Mouse (Mus musculus): Measurements from ENCODE around the gene C3ar1. TPM values are rescaled to one million over a fixed set of nuclear protein-coding genes. Genes with fewer than 3 reads are reported as not detected.
A peak's percentile ranks its signal among the peaks of the same experiment; 100 is the strongest.

C3ar1 gene
- polyA plus RNA-seq, 1 experiment from 2014 or later, result 2.5 TPM

GRCm38 (mm10) chr6:122837539-122837938 lies 18.4 kb downstream of the C3ar1 start:
- Histone ChIP-seq H3K4me2 (ENCODE audit: low read depth, low read length) (no peak overlapping the region), H3K36me3 (ENCODE audit: control insufficient read depth, insufficient read depth, low read length) (peaks cover 43% of the 10 kb centered on the region), H3K9ac (ENCODE audit: low read length) (no peak overlapping the region), H3K27me3 (ENCODE audit: control insufficient read depth, insufficient read depth, low read length) (no peaks in the 10 kb centered on the region), H3K27ac (ENCODE audit: low read length) (no peak overlapping the region), H3K4me1 (ENCODE audit: control insufficient read depth, insufficient read depth, low read length) (no peaks in the 10 kb centered on the region), H3K9me3 (replicated peaks; ENCODE audit: control insufficient read depth, low read length) (no peaks in the 10 kb centered on the region), H3K4me3 (replicated peaks; ENCODE audit: low read length) (no peak overlapping the region)
- ATAC-seq (ENCODE audit: insufficient read depth, low FRiP score), result no peak
- 92% methylated on average over 5 of the region's 5 CpGs for WGBS

DNA sequence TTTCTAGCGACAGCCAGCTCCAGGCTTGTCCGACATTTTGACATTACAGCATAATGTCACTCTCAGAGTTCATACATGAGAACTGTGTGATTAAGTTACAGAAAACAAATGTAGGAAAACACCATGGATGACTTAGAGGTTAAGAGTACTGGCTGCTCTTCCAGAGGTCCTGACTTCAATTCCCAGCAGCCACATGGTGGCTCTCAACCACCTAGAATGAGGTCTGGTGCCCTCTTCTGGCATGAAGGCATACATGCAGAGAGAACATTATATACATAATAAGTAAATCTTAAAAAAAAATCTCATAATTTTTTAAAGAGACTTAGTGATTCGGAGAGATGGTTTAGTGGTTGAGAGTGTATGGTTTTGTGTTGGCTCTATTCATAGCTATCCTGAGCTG lies 19.0 kb downstream of the C3ar1 start:
- H3K36me3 ChIP-seq (ENCODE audit: control insufficient read depth, insufficient read depth, low read length), result peaks cover 43% of the 10 kb centered on the region
- no peak overlapping the region for H3K27ac ChIP-seq (ENCODE audit: low read length)
- no peaks in the 10 kb centered on the region for H3K9me3 ChIP-seq (replicated peaks; ENCODE audit: control insufficient read depth, low read length)
- H3K9ac ChIP-seq (ENCODE audit: low read length), result no peak overlapping the region
- no peak overlapping the region for H3K4me2 ChIP-seq (ENCODE audit: low read depth, low read length)
- no peak overlapping the region for H3K4me3 ChIP-seq (replicated peaks; ENCODE audit: low read length)
- H3K27me3 ChIP-seq (ENCODE audit: control insufficient read depth, insufficient read depth, low read length), result no peaks in the 10 kb centered on the region
- no peaks in the 10 kb centered on the region for H3K4me1 ChIP-seq (ENCODE audit: control insufficient read depth, insufficient read depth, low read length)
- WGBS, result 98% methylated on average over 3 of the region's 3 CpGs
- ATAC-seq (ENCODE audit: insufficient read depth, low FRiP score), result no peak

DNA sequence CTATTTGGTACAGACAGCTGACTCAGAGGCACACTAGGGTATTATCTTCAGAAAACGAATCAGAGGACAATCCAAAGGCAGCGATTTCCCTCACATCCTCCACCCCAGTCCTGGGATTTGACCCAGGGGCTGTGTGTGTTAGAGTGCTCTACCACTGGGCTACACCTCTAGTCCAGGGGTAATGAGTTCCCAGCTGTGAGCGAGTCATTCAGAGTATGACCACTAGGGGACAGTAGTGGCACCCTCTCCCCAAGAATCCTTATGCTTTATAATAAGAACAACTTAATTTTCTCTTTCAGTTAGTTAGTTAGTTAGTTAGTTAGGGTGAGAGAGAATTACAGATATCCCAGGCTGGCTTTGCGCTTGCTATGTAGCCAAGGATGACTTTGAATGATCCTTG lies 21.6 kb downstream of the C3ar1 start:
- ATAC-seq (ENCODE audit: insufficient read depth, low FRiP score), result no peak
- peaks cover 28% of the 10 kb centered on the region for H3K36me3 ChIP-seq (ENCODE audit: control insufficient read depth, insufficient read depth, low read length)
- 77% methylated on average over 4 of the region's 4 CpGs for WGBS
- no peak overlapping the region for H3K4me3 ChIP-seq (replicated peaks; ENCODE audit: low read length)
- H3K27me3 ChIP-seq (ENCODE audit: control insufficient read depth, insufficient read depth, low read length), result no peaks in the 10 kb centered on the region
- no peaks in the 10 kb centered on the region for H3K9me3 ChIP-seq (replicated peaks; ENCODE audit: control insufficient read depth, low read length)
- H3K27ac ChIP-seq (ENCODE audit: low read length), result no peak overlapping the region
- no peaks in the 10 kb centered on the region for H3K4me1 ChIP-seq (ENCODE audit: control insufficient read depth, insufficient read depth, low read length)
- no peak overlapping the region for H3K9ac ChIP-seq (ENCODE audit: low read length)
- no peak overlapping the region for H3K4me2 ChIP-seq (ENCODE audit: low read depth, low read length)

DNA sequence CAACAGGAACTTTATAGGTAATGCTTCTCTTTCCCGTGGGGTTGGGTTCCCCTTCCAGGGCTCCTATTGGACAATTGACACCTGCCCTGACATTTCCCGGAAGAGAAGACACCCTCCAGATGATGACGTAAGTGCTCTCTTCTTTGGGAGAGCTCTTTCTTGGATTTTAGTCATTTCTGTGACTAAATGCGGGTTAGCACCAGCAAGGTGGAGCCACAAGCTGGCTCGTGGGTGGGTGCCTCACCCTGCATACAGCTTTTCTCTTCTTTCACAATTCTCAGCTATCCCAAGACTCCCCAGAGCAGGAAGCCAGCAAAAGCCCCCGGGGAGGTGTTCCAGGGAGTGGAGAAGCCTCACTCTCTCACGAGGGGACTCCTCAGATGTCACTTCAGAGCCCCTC lies 23.1 kb downstream of the C3ar1 start:
- peaks cover 25% of the 10 kb centered on the region for H3K36me3 ChIP-seq (ENCODE audit: control insufficient read depth, insufficient read depth, low read length)
- no peaks in the 10 kb centered on the region for H3K4me1 ChIP-seq (ENCODE audit: control insufficient read depth, insufficient read depth, low read length)
- no peak overlapping the region for H3K4me2 ChIP-seq (ENCODE audit: low read depth, low read length)
- ATAC-seq (ENCODE audit: insufficient read depth, low FRiP score), result no peak
- no peak overlapping the region for H3K27ac ChIP-seq (ENCODE audit: low read length)
- no peaks in the 10 kb centered on the region for H3K9me3 ChIP-seq (replicated peaks; ENCODE audit: control insufficient read depth, low read length)
- H3K4me3 ChIP-seq (replicated peaks; ENCODE audit: low read length), result no peak overlapping the region
- H3K27me3 ChIP-seq (ENCODE audit: control insufficient read depth, insufficient read depth, low read length), result no peaks in the 10 kb centered on the region
- H3K9ac ChIP-seq (ENCODE audit: low read length), result no peak overlapping the region
- WGBS, result 80% methylated on average over 7 of the region's 7 CpGs

DNA sequence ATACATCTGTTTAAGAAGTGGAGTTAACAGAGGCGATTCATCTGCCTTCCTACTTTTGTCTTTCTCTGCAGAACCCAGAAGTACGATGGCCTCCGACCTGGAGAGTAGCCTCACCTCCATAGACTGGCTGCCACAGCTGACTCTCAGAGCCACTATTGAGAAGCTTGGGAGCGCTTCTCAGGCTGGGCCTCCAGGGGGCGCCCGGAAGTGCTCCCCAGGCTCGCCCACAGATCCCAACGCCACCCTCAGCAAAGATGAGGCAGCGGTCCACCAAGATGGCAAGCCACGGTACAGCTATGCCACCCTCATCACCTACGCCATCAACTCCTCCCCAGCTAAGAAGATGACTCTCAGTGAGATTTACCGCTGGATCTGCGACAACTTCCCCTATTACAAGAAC lies 27.9 kb downstream of the C3ar1 start:
- H3K36me3 ChIP-seq (ENCODE audit: control insufficient read depth, insufficient read depth, low read length), result peaks cover 3% of the 10 kb centered on the region; the same call in 1 of the 2 replicates
- H3K9me3 ChIP-seq (replicated peaks; ENCODE audit: control insufficient read depth, low read length), result no peaks in the 10 kb centered on the region
- no peak overlapping the region for H3K4me3 ChIP-seq (replicated peaks; ENCODE audit: low read length)
- H3K9ac ChIP-seq (ENCODE audit: low read length), result no peak overlapping the region
- no peaks in the 10 kb centered on the region for H3K27me3 ChIP-seq (ENCODE audit: control insufficient read depth, insufficient read depth, low read length)
- no peak overlapping the region for H3K4me2 ChIP-seq (ENCODE audit: low read depth, low read length)
- no peak overlapping the region for H3K27ac ChIP-seq (ENCODE audit: low read length)
- 53% methylated on average over 13 of the region's 13 CpGs for WGBS
- H3K4me1 ChIP-seq (ENCODE audit: control insufficient read depth, insufficient read depth, low read length), result peaks cover 28% of the 10 kb centered on the region
- ATAC-seq (ENCODE audit: insufficient read depth, low FRiP score), result no peak

GRCm38 (mm10) chr6:122825923-122826742 lies 29.8 kb downstream of the C3ar1 start:
- peaks cover 37% of the 10 kb centered on the region for H3K4me1 ChIP-seq (ENCODE audit: control insufficient read depth, insufficient read depth, low read length)
- peak overlapping the region; percentile 76 for H3K27ac ChIP-seq (ENCODE audit: low read length)
- H3K9me3 ChIP-seq (replicated peaks; ENCODE audit: control insufficient read depth, low read length), result no peaks in the 10 kb centered on the region
- peak overlapping the region; percentile 72 for H3K9ac ChIP-seq (ENCODE audit: low read length)
- peaks cover 3% of the 10 kb centered on the region; the same call in 1 of the 2 replicates for H3K36me3 ChIP-seq (ENCODE audit: control insufficient read depth, insufficient read depth, low read length)
- H3K4me3 ChIP-seq (replicated peaks; ENCODE audit: low read length), result peak overlapping the region; percentile 47
- H3K27me3 ChIP-seq (ENCODE audit: control insufficient read depth, insufficient read depth, low read length), result no peaks in the 10 kb centered on the region
- ATAC-seq (ENCODE audit: insufficient read depth, low FRiP score), result peak; percentile 93
- peak overlapping the region; percentile 86 for H3K4me2 ChIP-seq (ENCODE audit: low read depth, low read length)
- WGBS, result 4% methylated on average over 29 of the region's 29 CpGs

DNA sequence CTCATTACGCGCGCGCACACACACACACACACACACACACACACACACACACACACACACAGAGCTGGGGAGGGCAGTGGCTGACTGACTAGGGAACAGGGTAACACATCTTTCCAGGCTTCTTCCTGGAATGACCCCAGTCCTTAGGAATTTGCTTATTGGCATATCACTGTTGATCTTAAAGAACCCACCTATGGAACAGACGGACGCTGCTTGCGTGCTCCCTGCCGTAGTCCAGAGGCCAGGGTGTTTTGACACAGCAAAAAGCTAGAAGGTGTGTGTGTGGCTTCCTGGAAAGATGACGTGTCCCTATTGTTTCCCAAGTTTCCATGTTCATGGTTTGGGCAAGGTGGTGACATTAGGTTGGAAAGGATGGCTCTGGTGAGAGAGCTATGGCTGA lies 30.8 kb downstream of the C3ar1 start:
- Histone ChIP-seq H3K4me3 (replicated peaks; ENCODE audit: low read length) (no peak overlapping the region), H3K36me3 (ENCODE audit: control insufficient read depth, insufficient read depth, low read length) (peaks cover 3% of the 10 kb centered on the region; the same call in 1 of the 2 replicates), H3K4me1 (ENCODE audit: control insufficient read depth, insufficient read depth, low read length) (peaks cover 45% of the 10 kb centered on the region), H3K4me2 (ENCODE audit: low read depth, low read length) (no peak overlapping the region; the same call in 1 of the 2 replicates), H3K9me3 (replicated peaks; ENCODE audit: control insufficient read depth, low read length) (no peaks in the 10 kb centered on the region), H3K27me3 (ENCODE audit: control insufficient read depth, insufficient read depth, low read length) (no peaks in the 10 kb centered on the region), H3K9ac (ENCODE audit: low read length) (no peak overlapping the region), H3K27ac (ENCODE audit: low read length) (0 out of 2 replicates have a peak overlapping the region, but pooled peaks have one; percentile 76)
- WGBS, result 82% methylated on average over 9 of the region's 9 CpGs
- ATAC-seq (ENCODE audit: insufficient read depth, low FRiP score), result no peak

GRCm38 (mm10) chr6:122824086-122824485 lies 31.9 kb downstream of the C3ar1 start:
- Histone ChIP-seq H3K27me3 (ENCODE audit: control insufficient read depth, insufficient read depth, low read length) (no peaks in the 10 kb centered on the region), H3K27ac (ENCODE audit: low read length) (peak overlapping the region; percentile 19), H3K9ac (ENCODE audit: low read length) (no peak overlapping the region), H3K4me3 (replicated peaks; ENCODE audit: low read length) (no peak overlapping the region), H3K36me3 (ENCODE audit: control insufficient read depth, insufficient read depth, low read length) (peaks cover 3% of the 10 kb centered on the region; the same call in 1 of the 2 replicates), H3K9me3 (replicated peaks; ENCODE audit: control insufficient read depth, low read length) (no peaks in the 10 kb centered on the region), H3K4me2 (ENCODE audit: low read depth, low read length) (no peak overlapping the region), H3K4me1 (ENCODE audit: control insufficient read depth, insufficient read depth, low read length) (peaks cover 45% of the 10 kb centered on the region)
- 61% methylated on average over 10 of the region's 10 CpGs for WGBS
- ATAC-seq (ENCODE audit: insufficient read depth, low FRiP score), result no peak

- H3K4me1 ChIP-seq (ENCODE audit: control insufficient read depth, insufficient read depth, low read length), result peaks cover 43% of the 10 kb centered on the region
- H3K9me3 ChIP-seq (replicated peaks; ENCODE audit: control insufficient read depth, low read length), result no peaks in the 10 kb centered on the region
- peak overlapping the region; percentile 85 for H3K4me2 ChIP-seq (ENCODE audit: low read depth, low read length)
- 64% methylated on average over 9 of the region's 9 CpGs for WGBS
- ATAC-seq (ENCODE audit: insufficient read depth, low FRiP score), result no peak
- H3K36me3 ChIP-seq (ENCODE audit: control insufficient read depth, insufficient read depth, low read length), result no peaks in the 10 kb centered on the region
- H3K9ac ChIP-seq (ENCODE audit: low read length), result peak overlapping the region; percentile 97; the same call in 1 of the 2 replicates
- H3K27me3 ChIP-seq (ENCODE audit: control insufficient read depth, insufficient read depth, low read length), result no peaks in the 10 kb centered on the region
- H3K4me3 ChIP-seq (replicated peaks; ENCODE audit: low read length), result peak overlapping the region; percentile 95; the same call in 1 of the 2 replicates
- no peak overlapping the region for H3K27ac ChIP-seq (ENCODE audit: low read length)
Observed at GRCm38 (mm10) chr6:122821822-122822221, 34.1 kb downstream of the C3ar1 start.

All from stomach, embryonic 16.5 days (tissue).